Mouse (Mus musculus): ENCODE results near the gene Hoxc11. TPM values are rescaled to one million over a fixed set of nuclear protein-coding genes. Genes with fewer than 3 reads are reported as not detected.

Hoxc11 gene
- polyA plus RNA-seq, 1 experiment from 2014 or later: 0.06 TPM

DNA sequence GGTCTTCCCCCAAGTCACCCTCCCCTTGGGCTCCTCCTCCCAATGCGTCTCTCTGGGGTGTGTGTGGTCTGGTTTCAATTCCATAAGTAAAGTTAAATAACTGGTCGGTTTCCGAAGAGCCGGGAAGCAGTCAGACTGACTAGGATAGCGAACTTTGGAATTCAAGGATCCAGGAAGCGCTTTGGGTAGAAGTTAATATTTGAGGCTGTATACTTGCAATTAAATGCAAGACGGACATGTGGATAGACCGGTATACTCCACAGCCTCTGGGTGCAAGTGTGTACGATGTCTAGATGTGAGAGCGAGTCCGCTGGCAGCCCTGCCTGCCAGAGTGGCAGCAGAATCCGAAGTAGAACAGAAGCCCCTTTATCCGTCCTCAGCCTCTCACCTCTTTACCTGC, 8.3 kb downstream of the Hoxc11 start:
- Histone ChIP-seq H3K36me3 (ENCODE audit: control insufficient read depth, insufficient read depth, low read length) (no peaks in the 10 kb centered on the region), H3K9ac (ENCODE audit: low read depth, low read length) (no peak overlapping the region), H3K27ac (ENCODE audit: low read length) (no peak overlapping the region), H3K9me3 (ENCODE audit: control insufficient read depth, low read length) (no peaks in the 10 kb centered on the region), H3K4me2 (ENCODE audit: low read depth, low read length) (no peak overlapping the region), H3K4me3 (ENCODE audit: low read length) (0 out of 2 replicates have a peak overlapping the region, but pooled peaks have one; percentile 5), H3K27me3 (replicated peaks; ENCODE audit: control insufficient read depth, insufficient read depth, low read length) (peaks cover 86% of the 10 kb centered on the region), H3K4me1 (ENCODE audit: control insufficient read depth, insufficient read depth, low read length) (peaks cover 10% of the 10 kb centered on the region; the same call in 1 of the 2 replicates)
- no peak for ATAC-seq
- 3% methylated on average over 13 of the region's 13 CpGs for WGBS

DNA sequence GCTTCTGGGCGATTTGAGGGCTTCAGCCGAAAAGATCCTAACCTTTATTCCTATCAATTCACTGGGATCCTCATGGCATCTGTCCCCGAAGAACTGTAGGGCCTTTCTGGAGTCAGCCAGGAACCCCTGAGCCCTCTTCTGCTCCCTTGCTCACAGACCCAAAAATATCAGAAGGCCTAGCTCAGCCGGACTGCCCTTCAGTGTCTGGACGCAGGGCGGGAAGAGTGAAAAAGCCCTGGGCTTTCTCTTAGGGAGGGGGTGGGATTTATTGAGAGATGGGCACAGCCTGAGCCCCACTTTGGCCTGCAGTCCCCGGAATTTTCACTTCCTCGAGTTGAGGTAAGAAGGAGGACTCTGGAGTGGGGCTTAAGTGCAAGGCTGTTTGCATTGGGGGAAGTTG, 9.0 kb downstream of the Hoxc11 start:
- Histone ChIP-seq H3K9me3 (ENCODE audit: control insufficient read depth, low read length) (no peaks in the 10 kb centered on the region), H3K4me3 (ENCODE audit: low read length) (no peak overlapping the region), H3K4me1 (ENCODE audit: control insufficient read depth, insufficient read depth, low read length) (peaks cover 10% of the 10 kb centered on the region; the same call in 1 of the 2 replicates), H3K27ac (ENCODE audit: low read length) (no peak overlapping the region), H3K36me3 (ENCODE audit: control insufficient read depth, insufficient read depth, low read length) (no peaks in the 10 kb centered on the region), H3K9ac (ENCODE audit: low read depth, low read length) (no peak overlapping the region), H3K4me2 (ENCODE audit: low read depth, low read length) (no peak overlapping the region), H3K27me3 (replicated peaks; ENCODE audit: control insufficient read depth, insufficient read depth, low read length) (peaks cover 84% of the 10 kb centered on the region)
- ATAC-seq: no peak
- 2% methylated on average over 8 of the region's 8 CpGs for WGBS

DNA sequence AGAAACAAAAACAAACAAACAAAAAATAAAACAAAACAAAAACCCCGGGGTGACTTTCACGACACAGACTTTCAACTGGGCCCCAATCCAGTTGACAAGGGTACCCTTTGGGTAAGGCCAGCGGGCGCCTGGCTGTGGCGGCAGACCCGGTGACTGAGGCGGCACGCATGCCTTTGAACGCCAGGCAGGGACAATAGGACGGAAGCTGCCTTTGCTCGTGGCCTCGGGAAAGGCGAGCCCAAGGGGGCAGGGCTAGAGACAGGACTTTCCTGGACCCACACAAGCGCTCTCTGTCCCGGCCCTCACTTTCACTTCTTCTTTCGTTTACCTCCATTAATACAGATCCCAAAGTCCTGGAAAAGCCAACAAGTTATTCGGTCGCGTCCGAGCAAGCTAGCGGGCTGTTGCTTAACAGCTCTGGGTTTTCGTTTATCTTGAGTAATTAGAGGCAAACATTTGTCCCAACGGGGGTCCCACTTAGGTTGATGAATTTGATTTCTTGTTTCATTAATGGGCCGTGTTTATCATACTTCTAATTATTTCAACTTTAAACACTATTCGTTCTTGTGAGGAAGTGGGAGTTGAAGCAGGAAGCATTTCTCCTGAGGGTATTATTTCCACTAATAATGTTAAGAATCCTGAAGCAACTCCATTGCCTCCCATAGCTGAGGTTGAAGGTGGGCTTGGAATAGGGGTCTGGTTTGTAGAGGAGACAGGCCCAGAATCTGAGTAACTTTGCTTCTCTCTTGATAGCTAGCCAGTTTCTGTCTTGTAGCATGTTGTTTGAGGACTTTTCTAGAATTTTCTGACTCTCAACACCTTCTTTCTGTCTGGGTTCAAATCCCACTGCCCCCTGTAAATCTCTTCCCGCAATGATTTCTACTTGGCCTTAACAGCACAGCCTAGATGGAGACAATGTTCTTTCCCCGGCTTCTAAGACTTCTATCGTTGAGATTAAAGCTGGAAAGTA, 9.7 kb downstream of the Hoxc11 start:
- H3K36me3 ChIP-seq (ENCODE audit: control insufficient read depth, insufficient read depth, low read length): no peaks in the 10 kb centered on the region
- H3K27me3 ChIP-seq (replicated peaks; ENCODE audit: control insufficient read depth, insufficient read depth, low read length): peaks cover 85% of the 10 kb centered on the region
- peaks cover 10% of the 10 kb centered on the region; the same call in 1 of the 2 replicates for H3K4me1 ChIP-seq (ENCODE audit: control insufficient read depth, insufficient read depth, low read length)
- WGBS: 3% methylated on average over 28 of the region's 28 CpGs
- H3K9me3 ChIP-seq (ENCODE audit: control insufficient read depth, low read length): no peaks in the 10 kb centered on the region
- no peak overlapping the region for H3K4me3 ChIP-seq (ENCODE audit: low read length)
- H3K4me2 ChIP-seq (ENCODE audit: low read depth, low read length): no peak overlapping the region
- H3K27ac ChIP-seq (ENCODE audit: low read length): no peak overlapping the region
- no peak for ATAC-seq
- H3K9ac ChIP-seq (ENCODE audit: low read depth, low read length): no peak overlapping the region

DNA sequence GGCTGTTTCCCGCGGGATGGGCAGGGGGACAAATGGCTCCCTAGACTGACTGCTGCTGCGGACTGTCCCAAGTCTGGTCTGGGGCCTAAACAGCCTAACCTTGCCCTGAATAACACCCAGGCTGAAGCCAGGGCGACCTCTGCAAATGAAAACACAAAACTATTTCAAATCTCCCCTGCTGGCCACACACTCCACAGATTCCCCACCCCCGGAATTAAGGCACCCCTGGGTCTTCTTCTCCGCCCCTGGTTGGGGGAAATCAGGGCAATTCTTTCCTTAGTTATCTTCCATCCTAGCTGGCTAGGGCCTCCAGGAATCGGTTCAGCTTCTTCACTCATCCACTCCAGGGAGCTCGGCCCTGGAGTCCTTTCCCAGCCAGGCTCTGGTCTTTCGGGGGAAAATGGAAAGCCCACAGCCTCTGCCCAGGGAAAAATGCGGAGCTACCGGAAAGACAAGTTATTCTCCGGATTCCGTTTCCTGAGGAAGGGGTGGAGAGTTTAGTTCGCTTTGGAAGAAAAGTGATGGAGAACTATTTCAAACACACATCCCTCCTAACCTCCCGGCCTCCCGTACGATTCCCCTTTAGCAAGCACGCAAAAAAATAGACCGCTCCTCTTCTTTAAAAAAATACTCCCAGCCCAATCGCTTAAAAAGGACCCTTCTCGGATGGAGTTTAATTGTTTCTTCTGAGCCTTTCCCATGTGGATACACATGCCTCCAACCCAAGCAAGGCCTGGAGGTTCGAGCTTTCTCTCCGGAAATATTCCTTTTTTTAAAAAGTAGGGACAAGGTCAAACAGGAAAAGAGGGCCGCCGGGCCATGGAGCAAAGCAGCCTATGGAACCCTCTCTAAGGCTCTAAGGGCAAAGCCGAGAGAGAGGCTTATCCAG, 11.0 kb downstream of the Hoxc11 start:
- Histone ChIP-seq H3K9me3 (ENCODE audit: control insufficient read depth, low read length) (no peaks in the 10 kb centered on the region), H3K9ac (ENCODE audit: low read depth, low read length) (no peak overlapping the region), H3K27me3 (replicated peaks; ENCODE audit: control insufficient read depth, insufficient read depth, low read length) (peaks cover 88% of the 10 kb centered on the region), H3K36me3 (ENCODE audit: control insufficient read depth, insufficient read depth, low read length) (no peaks in the 10 kb centered on the region), H3K4me2 (ENCODE audit: low read depth, low read length) (no peak overlapping the region), H3K4me3 (ENCODE audit: low read length) (no peak overlapping the region), H3K4me1 (ENCODE audit: control insufficient read depth, insufficient read depth, low read length) (peaks cover 6% of the 10 kb centered on the region; the same call in 1 of the 2 replicates), H3K27ac (ENCODE audit: low read length) (no peak overlapping the region)
- no peak for ATAC-seq
- WGBS: 8% methylated on average over 26 of the region's 26 CpGs

DNA sequence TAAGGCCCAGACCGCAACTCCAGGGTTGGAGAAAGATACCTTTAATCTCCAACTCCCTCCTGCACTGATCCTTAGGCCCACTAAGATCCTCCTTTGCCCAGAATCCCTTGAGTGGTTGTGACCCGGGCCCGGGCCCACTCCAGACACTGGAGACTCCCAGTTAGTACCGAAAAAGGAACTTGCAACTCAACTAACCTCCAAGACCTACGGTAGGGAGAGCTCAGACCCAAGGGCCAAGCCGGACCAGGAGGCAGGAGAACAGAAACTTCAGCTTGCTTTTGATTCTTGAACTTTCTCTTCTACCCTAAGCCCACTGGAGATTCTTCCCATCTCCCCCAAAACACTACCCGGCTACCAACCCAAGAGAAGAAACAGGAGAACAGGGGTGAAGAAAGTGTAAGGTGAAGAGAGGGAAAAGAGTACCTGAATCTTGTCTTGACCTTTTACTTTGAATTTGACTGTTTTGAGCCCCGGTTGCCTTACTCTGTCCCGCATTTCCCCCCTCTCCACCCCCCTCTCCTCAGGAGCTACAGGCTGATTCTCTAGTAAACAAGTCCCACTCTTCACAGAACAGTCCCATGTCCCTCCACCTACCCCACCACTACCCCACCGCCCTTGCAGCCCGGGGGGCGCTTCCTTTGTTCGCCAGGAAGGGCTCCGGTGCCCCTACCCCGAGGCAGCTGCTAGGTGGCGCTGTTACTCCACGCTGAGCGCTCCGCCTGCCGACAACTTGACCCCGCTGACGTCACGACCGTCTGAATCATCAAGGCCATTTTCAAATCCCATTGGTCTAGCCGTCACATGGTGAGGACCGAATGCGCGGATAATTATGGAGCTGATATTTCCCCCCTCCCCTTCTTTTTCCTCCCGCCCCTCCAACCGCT, 11.9 kb downstream of the Hoxc11 start:
- H3K27ac ChIP-seq (ENCODE audit: low read length): no peak overlapping the region
- H3K9me3 ChIP-seq (ENCODE audit: control insufficient read depth, low read length): no peaks in the 10 kb centered on the region
- peaks cover 87% of the 10 kb centered on the region for H3K27me3 ChIP-seq (replicated peaks; ENCODE audit: control insufficient read depth, insufficient read depth, low read length)
- H3K4me2 ChIP-seq (ENCODE audit: low read depth, low read length): peak overlapping the region; percentile 31; the same call in 1 of the 2 replicates
- ATAC-seq: peak; percentile 70
- 0 out of 2 replicates have a peak, but pooled peaks cover 4% of the 10 kb centered on the region for H3K4me1 ChIP-seq (ENCODE audit: control insufficient read depth, insufficient read depth, low read length)
- WGBS: 4% methylated on average over 29 of the region's 30 CpGs
- no peak overlapping the region for H3K9ac ChIP-seq (ENCODE audit: low read depth, low read length)
- peak overlapping the region; percentile 31; the same call in 1 of the 2 replicates for H3K4me3 ChIP-seq (ENCODE audit: low read length)
- no peaks in the 10 kb centered on the region for H3K36me3 ChIP-seq (ENCODE audit: control insufficient read depth, insufficient read depth, low read length)

DNA sequence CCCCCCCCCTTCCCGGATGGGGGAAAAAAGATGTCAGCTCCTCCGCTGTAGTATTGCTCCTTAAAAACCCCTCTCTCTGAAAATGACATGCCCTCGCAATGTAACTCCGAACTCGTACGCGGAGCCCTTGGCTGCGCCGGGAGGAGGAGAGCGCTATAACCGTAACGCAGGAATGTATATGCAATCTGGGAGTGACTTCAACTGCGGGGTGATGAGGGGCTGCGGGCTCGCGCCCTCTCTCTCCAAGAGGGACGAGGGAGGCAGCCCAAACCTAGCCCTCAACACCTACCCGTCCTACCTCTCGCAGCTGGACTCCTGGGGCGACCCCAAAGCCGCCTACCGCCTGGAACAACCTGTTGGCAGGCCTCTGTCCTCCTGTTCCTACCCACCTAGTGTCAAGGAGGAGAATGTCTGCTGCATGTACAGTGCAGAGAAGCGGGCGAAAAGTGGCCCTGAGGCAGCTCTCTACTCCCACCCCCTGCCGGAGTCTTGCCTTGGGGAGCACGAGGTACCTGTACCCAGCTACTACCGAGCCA, 12.6 kb downstream of the Hoxc11 start, which contains the start of gene Hoxc10:
Gene Hoxc10 (plus strand): TSS at position 21 of the 536 bp plus-strand sequence.
- Histone ChIP-seq H3K4me1 (ENCODE audit: control insufficient read depth, insufficient read depth, low read length) (0 out of 2 replicates have a peak, but pooled peaks cover 4% of the 10 kb centered on the region), H3K36me3 (ENCODE audit: control insufficient read depth, insufficient read depth, low read length) (no peaks in the 10 kb centered on the region), H3K9ac (ENCODE audit: low read depth, low read length) (no peak within 1 kb of the TSS), H3K4me3 (ENCODE audit: low read length) (peak within 1 kb of the TSS; percentile 31), H3K4me2 (ENCODE audit: low read depth, low read length) (peak within 1 kb of the TSS; percentile 31; the same call in 1 of the 2 replicates), H3K9me3 (ENCODE audit: control insufficient read depth, low read length) (no peaks in the 10 kb centered on the region), H3K27me3 (replicated peaks; ENCODE audit: control insufficient read depth, insufficient read depth, low read length) (peaks cover 86% of the 10 kb centered on the region), H3K27ac (ENCODE audit: low read length) (no peak within 1 kb of the TSS)
- peak; percentile 41; the same call in 1 of the 2 replicates for ATAC-seq
- WGBS: 2% methylated on average over 27 of the region's 27 CpGs

DNA sequence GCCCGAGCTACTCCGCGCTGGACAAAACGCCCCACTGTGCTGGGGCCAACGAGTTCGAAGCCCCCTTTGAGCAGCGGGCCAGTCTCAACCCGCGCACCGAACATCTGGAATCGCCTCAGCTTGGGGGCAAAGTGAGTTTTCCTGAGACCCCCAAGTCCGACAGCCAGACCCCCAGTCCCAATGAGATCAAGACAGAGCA, 13.0 kb downstream of the Hoxc11 start, which contains the start of gene Hoxc5:
Gene Hoxc5 (plus strand): TSS at position 132 of the 199 bp plus-strand sequence.
- no peaks in the 10 kb centered on the region for H3K36me3 ChIP-seq (ENCODE audit: control insufficient read depth, insufficient read depth, low read length)
- no peak within 1 kb of the TSS for H3K9ac ChIP-seq (ENCODE audit: low read depth, low read length)
- H3K9me3 ChIP-seq (ENCODE audit: control insufficient read depth, low read length): no peaks in the 10 kb centered on the region
- H3K27me3 ChIP-seq (replicated peaks; ENCODE audit: control insufficient read depth, insufficient read depth, low read length): peaks cover 88% of the 10 kb centered on the region
- H3K27ac ChIP-seq (ENCODE audit: low read length): no peak within 1 kb of the TSS
- 0 out of 2 replicates have a peak, but pooled peaks cover 4% of the 10 kb centered on the region for H3K4me1 ChIP-seq (ENCODE audit: control insufficient read depth, insufficient read depth, low read length)
- no peak for ATAC-seq
- peak within 1 kb of the TSS; percentile 31 for H3K4me3 ChIP-seq (ENCODE audit: low read length)
- H3K4me2 ChIP-seq (ENCODE audit: low read depth, low read length): peak within 1 kb of the TSS; percentile 31; the same call in 1 of the 2 replicates
- 3% methylated on average over 12 of the region's 12 CpGs for WGBS

DNA sequence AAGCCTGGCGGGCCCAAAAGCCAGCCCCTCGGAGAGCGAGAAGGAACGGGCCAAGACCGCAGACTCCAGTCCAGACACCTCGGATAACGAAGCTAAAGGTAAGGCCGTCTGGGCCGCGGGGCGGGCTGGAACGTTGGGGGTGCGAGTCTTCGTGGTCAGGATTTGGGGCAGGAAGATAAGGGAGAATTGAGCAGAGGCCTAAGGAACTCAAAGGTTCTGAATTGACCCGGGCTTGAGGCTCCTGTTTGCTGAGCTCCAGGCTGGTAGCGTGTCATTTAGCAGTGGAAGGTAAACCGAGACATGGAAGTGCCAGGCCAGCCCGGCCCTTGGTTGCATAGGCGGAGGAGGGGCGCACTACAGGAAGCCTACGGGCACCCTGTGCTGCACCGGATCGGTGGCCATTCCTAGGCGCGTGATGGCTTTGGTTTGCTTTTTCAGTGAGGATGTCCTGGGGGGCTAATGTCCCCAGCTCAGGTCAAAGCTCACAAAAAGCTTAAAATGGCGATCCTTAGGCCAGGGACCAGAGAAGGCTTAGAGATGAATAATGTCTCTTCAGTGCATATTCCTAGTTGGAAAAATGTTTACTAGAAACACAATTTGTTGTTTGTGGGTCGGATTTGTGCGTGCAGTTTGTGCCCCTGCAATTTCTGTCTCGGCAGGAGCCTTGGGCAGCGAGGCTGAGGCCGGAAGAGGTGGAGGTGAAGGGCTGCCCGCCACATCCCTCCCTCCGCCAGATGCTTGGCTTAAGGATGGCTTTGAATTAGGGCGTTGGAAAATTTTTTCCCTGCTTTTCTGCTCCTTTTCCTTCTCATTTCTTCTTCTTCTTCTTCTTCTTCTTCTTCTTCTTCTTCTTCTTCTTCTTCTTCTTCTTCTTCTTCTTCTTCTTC, 13.5 kb downstream of the Hoxc11 start:
- H3K4me2 ChIP-seq (ENCODE audit: low read depth, low read length): no peak overlapping the region
- no peak overlapping the region for H3K9ac ChIP-seq (ENCODE audit: low read depth, low read length)
- H3K9me3 ChIP-seq (ENCODE audit: control insufficient read depth, low read length): no peaks in the 10 kb centered on the region
- peak overlapping the region; percentile 31 for H3K4me3 ChIP-seq (ENCODE audit: low read length)
- 0 out of 2 replicates have a peak, but pooled peaks cover 4% of the 10 kb centered on the region for H3K4me1 ChIP-seq (ENCODE audit: control insufficient read depth, insufficient read depth, low read length)
- no peak for ATAC-seq
- no peak overlapping the region for H3K27ac ChIP-seq (ENCODE audit: low read length)
- peaks cover 89% of the 10 kb centered on the region for H3K27me3 ChIP-seq (replicated peaks; ENCODE audit: control insufficient read depth, insufficient read depth, low read length)
- 5% methylated on average over 34 of the region's 34 CpGs for WGBS
- H3K36me3 ChIP-seq (ENCODE audit: control insufficient read depth, insufficient read depth, low read length): no peaks in the 10 kb centered on the region

All from intestine, embryonic 16.5 days (tissue).